Mouse (Mus musculus): ENCODE measurements at regions not wholly inside any gene's neighbourhood (a gene's known extent, or its start where the extent isn't known, plus 50 kb on each side); places are given as distances from the start of the nearest gene placed in this dataset.

DNA sequence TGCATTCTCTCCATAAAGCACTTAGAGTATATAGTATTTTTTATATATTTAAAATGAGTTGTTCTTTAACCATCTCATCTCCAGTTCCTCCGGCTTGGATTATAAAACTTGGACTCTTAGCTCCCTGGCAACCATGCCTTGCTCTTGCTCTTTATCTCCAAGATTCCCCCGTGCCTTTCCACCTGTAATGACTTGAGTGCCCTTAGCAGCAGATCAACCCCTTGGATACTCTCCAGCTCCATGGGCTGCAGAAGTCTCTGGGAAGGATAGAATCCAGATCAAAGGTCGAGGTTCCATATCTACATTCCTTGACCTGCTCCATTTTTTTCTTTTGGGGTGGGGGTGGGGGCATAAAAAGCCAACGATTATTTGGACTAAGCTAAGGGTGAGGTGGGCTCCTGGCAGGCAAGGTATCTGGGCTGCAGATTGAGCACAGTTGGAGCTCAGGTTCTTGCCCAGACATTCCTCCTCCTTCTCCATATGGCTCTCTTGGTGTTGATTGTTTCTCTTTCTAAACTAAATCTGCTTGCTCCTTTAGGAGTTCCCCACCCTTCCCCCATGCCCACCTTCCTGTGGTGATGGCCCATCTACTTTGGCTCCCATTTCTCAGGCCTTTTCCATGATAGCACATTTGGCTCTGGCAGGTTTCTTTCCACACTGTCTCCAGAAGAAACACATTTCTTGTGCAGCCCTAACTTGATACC lies 460.9 kb downstream of the Epha4 start:
- TF ChIP-seq CTCF (IDR thresholded peaks at IDR 0.05; ENCODE audit: control insufficient read depth, insufficient read depth, insufficient read length) = no peak
- no peak for TF ChIP-seq MAX (IDR thresholded peaks at IDR 0.05)
- no peak for TF ChIP-seq USF1 (IDR thresholded peaks at IDR 0.05; ENCODE audit: low read depth)
- TF ChIP-seq MYOG (IDR thresholded peaks at IDR 0.05; ENCODE audit: control insufficient read depth, extremely low read depth, insufficient read length) = no peak
- TF ChIP-seq CEBPB (IDR thresholded peaks at IDR 0.05; ENCODE audit: low read depth) = no peak
- TF ChIP-seq MYOD1 (IDR thresholded peaks at IDR 0.05; ENCODE audit: control insufficient read depth, insufficient read length, low read depth) = no peak

Data from C2C12 (cell line).